Mouse (Mus musculus) erythroblast, embryonic 14.5 days (primary cell): ENCODE measurements around the gene Pla2g15.

Source experiments
- GATA1 ChIP-seq: IDR thresholded peaks from 2 replicates; pipeline ENCODE4 v1.6.1; 2012; ENCODE audit warnings: low read length, inconsistent platforms, mixed read lengths
- TAL1 ChIP-seq: IDR thresholded peaks from 3 replicates; pipeline ENCODE4 v1.6.1; 2012; ENCODE audit warnings: low read length, inconsistent platforms, mixed read lengths

GRCm38 (mm10) chr8:106129997-106130396 is 20.2 kb upstream of the Pla2g15 start:
- TF ChIP-seq TAL1 (no peak), GATA1 (no peak)
